In the genomic region with DNA sequence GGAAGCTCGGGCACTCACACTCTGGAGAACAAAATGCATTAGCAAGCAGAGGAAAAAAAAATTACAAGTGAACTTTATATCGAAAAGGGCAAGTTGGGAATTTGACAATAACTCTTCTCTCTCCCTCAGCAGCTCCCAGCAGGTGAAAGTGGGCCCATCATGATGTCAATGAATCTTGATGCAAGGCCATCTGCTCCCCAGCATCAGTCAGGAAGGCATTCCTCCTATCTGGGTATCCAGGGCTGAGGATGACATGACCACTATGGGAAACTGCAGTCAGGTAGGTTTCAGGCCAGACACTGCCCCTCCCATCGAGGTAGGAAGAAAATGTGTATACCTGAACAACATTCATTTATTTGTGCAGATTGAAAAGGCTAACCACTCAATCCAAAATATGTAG, we compare ENCODE assay signal across 21 mouse cellular contexts.
A peak's percentile ranks its signal among the peaks of the same experiment; 100 is the strongest.
DNase-seq lines count a peak whose midpoint lies in the region; ATAC-seq lines count a peak whose summit lies in the region.
"Had no signal": no experiment of that assay in that cellular context is flagged by ENCODE, and none has a peak within 500 bp of the region (broad histone marks: within the 10 kb centered on the region; RNA-seq: fewer than 3 reads in every experiment).

No protein-coding gene starts in this region.

- WGBS in kidney, embryonic 14.5 days = 79% methylated on average over 3 of the region's 3 CpGs

- no peaks in the 10 kb centered on the region for H3K36me3 ChIP-seq in kidney, embryonic 14.5 days (ENCODE audit: control insufficient read depth, insufficient read depth, low read length)
- H3K36me3 ChIP-seq: embryonic facial prominence, embryonic 10.5 days; embryonic facial prominence, embryonic 12.5 days; forebrain, embryonic 15.5 days; G1E had no signal

- no peaks in the 10 kb centered on the region for H3K4me1 ChIP-seq in kidney, embryonic 14.5 days (ENCODE audit: control insufficient read depth, insufficient read depth, low read length)
- H3K4me1 ChIP-seq: embryonic facial prominence, embryonic 10.5 days; embryonic facial prominence, embryonic 12.5 days; forebrain, embryonic 15.5 days had no signal

- H3K4me3 ChIP-seq in kidney, embryonic 14.5 days (ENCODE audit: low read length) = no peak overlapping the region
- H3K4me3 ChIP-seq: embryonic facial prominence, embryonic 10.5 days; embryonic facial prominence, embryonic 12.5 days; forebrain, embryonic 13.5 days; forebrain, embryonic 15.5 days; gastrocnemius, adult 2 months had no signal

- H3K27me3 ChIP-seq in kidney, embryonic 14.5 days (ENCODE audit: control insufficient read depth, insufficient read depth, low read length) = no peaks in the 10 kb centered on the region
- H3K27me3 ChIP-seq: CH12.LX; embryonic facial prominence, embryonic 12.5 days; forebrain, embryonic 13.5 days; forebrain, embryonic 15.5 days; Patski had no signal

- DNase-seq in cerebellum, adult 11-12 months = peak; percentile 40
- DNase-seq in cerebellum, adult 8-10 months = no peak
- peak; percentile 63 for DNase-seq in cerebellum, adult 9-10 months
- DNase-seq in cerebellum, adult 11 months = no peak
- peak; percentile 64 for DNase-seq in brain, adult 2 months (ENCODE audit: low read depth, low spot score)
- DNase-seq: adrenal gland, adult 8-10 months; adrenal gland, postnatal 14 days; adrenal gland, postnatal 36 days; B cell, adult 2 months; forebrain, postnatal 0 days; gastrocnemius, adult 2 months had no signal

- ATAC-seq in kidney, embryonic 14.5 days (ENCODE audit: low FRiP score, low TSS enrichment) = no peak
- ATAC-seq: activated CD4-positive, CD25-positive, alpha-beta regulatory T cell, adult 4 months; CD4-positive, CD25-positive, alpha-beta regulatory T cell, adult 4 months; forebrain, embryonic 13.5 days; forebrain, embryonic 15.5 days; forebrain, postnatal 0 days; Patski had no signal

- H3K27ac ChIP-seq in kidney, embryonic 14.5 days (ENCODE audit: low read depth, low read length) = no peak overlapping the region
- H3K27ac ChIP-seq: embryonic facial prominence, embryonic 10.5 days; embryonic facial prominence, embryonic 12.5 days; forebrain, embryonic 13.5 days; forebrain, embryonic 15.5 days; gastrocnemius, adult 2 months had no signal

- no peak overlapping the region for H3K9ac ChIP-seq in kidney, embryonic 14.5 days (ENCODE audit: low read depth, low read length)
- H3K9ac ChIP-seq: embryonic facial prominence, embryonic 12.5 days; forebrain, embryonic 13.5 days; forebrain, embryonic 15.5 days; forebrain, postnatal 0 days had no signal

- no peaks in the 10 kb centered on the region for H3K9me3 ChIP-seq in kidney, embryonic 14.5 days (ENCODE audit: control insufficient read depth, low read length)
- H3K9me3 ChIP-seq: embryonic facial prominence, embryonic 10.5 days; embryonic facial prominence, embryonic 12.5 days; forebrain, embryonic 13.5 days; forebrain, embryonic 15.5 days; G1E had no signal

- no peak overlapping the region for H3K4me2 ChIP-seq in kidney, embryonic 14.5 days (replicated peaks; ENCODE audit: low read depth, low read length)
- H3K4me2 ChIP-seq: embryonic facial prominence, embryonic 12.5 days; forebrain, embryonic 13.5 days; forebrain, embryonic 15.5 days had no signal

Comparison
In these comparisons a context has a peak if more than half of its experiments do, and no peak if none do; other contexts are left out.
1. DNase-seq: peak in cerebellum, adult 11-12 months (single experiment), cerebellum, adult 9-10 months (single experiment) and brain, adult 2 months (single experiment); none in cerebellum, adult 8-10 months (single experiment) and cerebellum, adult 11 months (single experiment).